Comparison of ENCODE assay signal across 26 mouse cellular contexts in the genomic region with DNA sequence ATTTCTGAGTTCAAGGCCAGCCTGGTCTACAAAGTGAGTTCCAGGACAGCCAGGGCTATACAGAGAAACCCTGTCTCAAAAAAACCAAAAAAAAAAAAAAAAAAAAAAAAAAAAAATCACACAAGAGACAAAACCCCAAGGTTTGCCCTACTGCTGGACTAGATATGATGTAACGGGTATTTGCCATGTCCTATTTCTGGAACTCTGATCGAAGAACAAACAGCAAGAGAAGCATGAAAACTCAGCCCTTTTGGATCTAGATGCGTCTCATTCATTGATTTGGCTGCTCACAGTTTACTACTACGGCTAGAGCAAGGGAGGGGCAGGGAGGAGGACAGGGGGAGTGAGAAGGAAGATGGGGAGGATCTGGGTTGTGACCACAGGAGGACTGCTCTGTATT.
"Had no signal": no experiment of that assay in that cellular context is flagged by ENCODE, and none has a peak within 500 bp of the region (broad histone marks: within the 10 kb centered on the region; RNA-seq: fewer than 3 reads in every experiment).

No protein-coding gene starts in this region.

- H3K4me3 ChIP-seq: heart, adult 2 months; heart, embryonic 13.5 days; heart, embryonic 15.5 days; hindbrain, embryonic 10.5 days; hindbrain, embryonic 12.5 days; intestine, embryonic 15.5 days; layer of hippocampus, adult 2 months; left cerebral cortex, adult 2 months; limb, embryonic 10.5 days; limb, embryonic 12.5 days; liver, embryonic 13.5 days; liver, embryonic 15.5 days had no signal

- H3K9me3 ChIP-seq: heart, embryonic 13.5 days; heart, embryonic 15.5 days; hindbrain, embryonic 12.5 days; intestine, embryonic 15.5 days; limb, embryonic 10.5 days; limb, embryonic 12.5 days; liver, embryonic 13.5 days; liver, embryonic 15.5 days had no signal

- DNase-seq: gastrocnemius, postnatal 14 days; gastrocnemius, postnatal 36 days; heart, adult 11 months; heart, adult 2 months; heart, postnatal 4 days; kidney, adult 18-20 months; kidney, adult 8-10 months; kidney, postnatal 10 days; kidney, postnatal 25 days; kidney, postnatal 4 days; liver, embryonic 13.5 days had no signal

- ATAC-seq: hindbrain, embryonic 16.5 days; inflammation-experienced regulatory T-cells, adult 6 months; intestine, embryonic 15.5 days; intestine, postnatal 0 days had no signal

- H3K27me3 ChIP-seq: heart, embryonic 13.5 days; heart, embryonic 15.5 days; hindbrain, embryonic 12.5 days; intestine, embryonic 15.5 days; limb, embryonic 12.5 days; liver, embryonic 13.5 days; liver, embryonic 15.5 days had no signal

- H3K27ac ChIP-seq: heart, adult 2 months; heart, embryonic 13.5 days; heart, embryonic 15.5 days; hindbrain, embryonic 10.5 days; hindbrain, embryonic 12.5 days; hindbrain, embryonic 14.5 days; intestine, embryonic 15.5 days; layer of hippocampus, adult 2 months; left cerebral cortex, adult 2 months; limb, embryonic 10.5 days; limb, embryonic 12.5 days; liver, embryonic 13.5 days had no signal

- H3K4me2 ChIP-seq: heart, embryonic 11.5 days; heart, embryonic 13.5 days; heart, embryonic 15.5 days; hindbrain, embryonic 12.5 days; hindbrain, embryonic 14.5 days; intestine, embryonic 15.5 days; limb, embryonic 12.5 days; liver, embryonic 13.5 days; liver, embryonic 15.5 days had no signal

- H3K36me3 ChIP-seq: heart, embryonic 15.5 days; intestine, embryonic 15.5 days; liver, embryonic 13.5 days; liver, embryonic 15.5 days had no signal

- H3K9ac ChIP-seq: heart, embryonic 13.5 days; heart, embryonic 15.5 days; hindbrain, embryonic 12.5 days; hindbrain, embryonic 14.5 days; intestine, embryonic 15.5 days; limb, embryonic 12.5 days; liver, embryonic 13.5 days; liver, embryonic 15.5 days had no signal
